Mouse (Mus musculus) mature B cell (primary cell): ENCODE results near the gene Myh11.

Source experiments
- in situ Hi-C: fragments of 300-500 bp; cut with MboI; formaldehyde crosslinking; loops from 2 replicates; pipeline ENCODE4 v1.14.3; 2019

Gene Myh11

DNA sequence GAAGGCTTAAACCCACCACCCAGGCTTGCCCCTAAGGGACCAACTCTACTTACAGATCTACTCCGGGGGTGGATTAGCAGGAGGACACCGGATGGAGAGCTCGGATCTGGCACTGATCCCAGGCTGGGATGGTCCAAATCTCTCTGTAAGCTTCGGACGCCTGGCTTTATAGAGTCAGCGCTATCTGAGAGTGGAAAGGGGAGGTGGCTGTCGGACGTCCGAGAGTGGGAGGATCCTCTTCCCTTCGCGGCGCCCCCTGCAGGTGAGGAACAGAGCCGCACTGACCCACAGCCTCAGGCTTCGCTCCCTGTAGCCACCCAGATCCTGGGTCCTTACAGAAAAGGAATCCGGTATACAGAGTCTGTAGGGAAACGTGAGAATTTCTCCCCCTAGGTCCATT is at the start of gene Myh11:
Gene Myh11, minus strand, starts transcription at position 150 of the 400 bp plus-strand sequence.
- in situ Hi-C loops: no loop called here

DNA sequence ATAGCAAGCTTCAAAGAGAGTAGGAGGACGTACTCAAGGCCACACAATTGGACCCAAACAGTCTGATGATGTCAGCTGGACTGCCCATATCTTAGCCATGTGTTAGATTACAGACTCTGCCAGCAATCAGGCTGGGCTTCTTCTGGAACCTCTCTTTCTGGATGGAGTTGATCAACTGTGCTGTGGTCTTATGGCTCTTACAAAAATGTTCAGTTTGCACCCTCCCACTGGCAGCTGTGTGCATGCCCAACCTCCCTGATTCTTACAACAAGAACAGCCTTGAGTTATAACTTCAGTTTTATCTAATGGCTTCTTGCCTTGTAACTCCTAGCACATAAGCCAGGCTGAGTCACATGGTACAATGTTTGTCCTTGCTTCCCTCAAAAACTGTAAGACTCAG is 37.0 kb upstream of the Myh11 start:
- in situ Hi-C loops: no loop called here

DNA sequence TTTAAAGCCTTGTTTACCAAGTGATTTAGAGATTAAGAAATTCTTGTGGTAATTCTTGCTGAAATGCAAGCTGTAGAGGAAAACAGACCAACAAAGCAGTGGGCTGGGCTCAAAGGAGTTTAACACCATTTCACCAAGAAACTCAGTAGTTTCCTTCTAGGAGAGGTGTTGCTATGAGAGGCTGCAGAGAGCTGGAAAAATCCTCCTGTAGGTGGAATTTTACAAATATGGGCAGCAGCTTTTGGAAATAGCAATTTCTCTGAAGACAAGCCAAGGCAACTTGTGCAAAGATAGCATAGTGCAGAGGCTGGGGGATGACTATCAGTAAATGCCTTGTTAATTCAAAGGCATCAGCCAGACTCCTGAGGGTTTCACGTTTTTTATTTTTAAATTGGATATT is 29.3 kb upstream of the Myh11 start:
- in situ Hi-C loops: no loop called here

GRCm38 (mm10) chr16:14319681-14320080 is 28.5 kb upstream of the Myh11 start:
- in situ Hi-C loops: loop anchor here (10.0 kb wide), 1 partner anchor 155 kb away; the partner anchor contains the start of genes Marf1 and Nde1

GRCm38 (mm10) chr16:14316884-14317876 is 26.0 kb upstream of the Myh11 start, which contains the start of gene Fopnl:
Gene Fopnl, minus strand, starts transcription at chr16:14317405.
- in situ Hi-C loops: loop anchor here (10.0 kb wide), 1 partner anchor 152 kb away; the partner anchor contains the start of genes Marf1 and Nde1

DNA sequence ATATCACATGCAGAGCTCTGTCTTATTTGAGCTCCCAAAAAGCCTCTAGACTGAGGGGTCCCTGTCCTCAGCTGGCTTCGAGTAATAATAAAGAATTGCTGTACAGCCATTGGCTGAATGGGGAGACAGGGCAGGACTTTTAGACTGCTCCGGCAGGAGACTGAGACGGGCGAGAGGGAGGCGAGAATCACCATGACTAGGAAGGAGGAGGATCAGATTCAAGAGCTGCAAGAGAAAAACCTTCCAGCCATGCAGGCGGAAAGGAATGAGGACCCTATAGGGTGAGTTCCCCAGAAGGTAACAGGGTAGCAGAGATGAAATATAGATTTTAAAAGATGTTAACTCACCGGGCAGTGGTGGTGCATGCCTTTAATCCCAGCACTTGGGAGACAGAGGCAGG is 21.7 kb upstream of the Myh11 start:
- in situ Hi-C loops: loop anchor here (10.0 kb wide), 1 partner anchor 148 kb away; the partner anchor contains the start of genes Marf1 and Nde1

DNA sequence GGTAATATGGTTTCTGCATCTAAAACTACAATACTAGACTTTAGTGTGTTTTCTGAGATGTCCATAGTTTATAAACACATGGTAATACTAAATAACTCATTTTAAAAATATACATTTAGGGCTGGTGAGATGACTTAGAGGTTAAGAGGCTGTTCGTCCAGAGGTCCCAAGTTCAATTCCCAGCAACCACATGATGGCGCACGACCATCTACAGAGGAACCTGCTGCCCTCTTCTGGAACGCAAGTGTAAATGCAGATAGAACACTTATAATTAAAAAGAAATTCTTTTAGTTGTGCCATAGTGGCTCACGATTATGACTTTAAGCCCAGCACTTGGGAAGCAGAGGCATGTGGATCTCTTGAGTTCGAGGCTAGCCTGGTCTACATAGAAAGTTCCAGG is 20.2 kb upstream of the Myh11 start:
- in situ Hi-C loops: loop anchor here (10.0 kb wide), 1 partner anchor 147 kb away; the partner anchor contains the start of genes Marf1 and Nde1

- in situ Hi-C loops: loop anchor here (10.0 kb wide), 1 partner anchor 145 kb away; the partner anchor contains the start of genes Marf1 and Nde1
These were observed 18.7 kb upstream of the Myh11 start for GRCm38 (mm10) chr16:14309833-14310232.

DNA sequence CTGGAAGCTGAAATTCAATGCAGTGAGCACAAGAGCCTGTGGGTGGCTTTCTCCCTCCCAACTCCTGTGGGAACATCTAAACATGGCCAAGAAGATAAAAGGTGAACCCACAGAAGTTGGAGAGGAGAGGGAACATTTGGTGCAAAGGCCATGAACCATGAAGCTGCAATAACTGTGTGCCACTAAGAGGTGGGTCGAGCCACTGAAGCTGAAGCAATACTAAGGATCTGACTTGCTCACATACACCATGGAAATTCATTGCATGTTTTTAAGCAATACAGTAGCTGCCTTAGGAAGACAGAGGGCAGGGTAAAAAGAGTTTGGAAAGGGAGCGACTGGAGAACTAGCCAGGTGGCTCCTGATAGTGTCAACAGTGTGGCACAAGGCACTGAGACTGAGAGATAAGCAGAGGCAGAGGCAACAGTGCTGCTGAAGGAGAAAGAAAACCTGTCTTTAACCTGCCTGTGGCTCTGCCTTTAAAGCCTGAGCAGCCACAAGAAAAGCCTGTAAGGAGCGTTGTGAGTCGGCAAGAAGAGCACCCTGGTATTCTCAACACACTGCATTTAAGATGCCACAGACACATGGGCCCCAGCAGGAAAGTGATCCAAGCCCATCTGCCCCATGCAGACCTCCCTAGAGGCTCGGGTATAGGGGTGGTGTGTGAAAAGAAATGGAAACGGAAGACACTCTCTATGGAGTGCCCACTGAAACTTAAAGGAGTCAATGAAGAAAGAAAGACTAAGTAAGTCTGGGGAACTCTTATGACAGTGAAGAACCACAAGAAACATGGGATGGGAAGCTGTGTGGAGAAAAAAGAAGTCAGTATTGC is 17.3 kb upstream of the Myh11 start:
- in situ Hi-C loops: no loop called here

GRCm38 (mm10) chr16:14307373-14307772 is 16.2 kb upstream of the Myh11 start:
- in situ Hi-C loops: no loop called here

DNA sequence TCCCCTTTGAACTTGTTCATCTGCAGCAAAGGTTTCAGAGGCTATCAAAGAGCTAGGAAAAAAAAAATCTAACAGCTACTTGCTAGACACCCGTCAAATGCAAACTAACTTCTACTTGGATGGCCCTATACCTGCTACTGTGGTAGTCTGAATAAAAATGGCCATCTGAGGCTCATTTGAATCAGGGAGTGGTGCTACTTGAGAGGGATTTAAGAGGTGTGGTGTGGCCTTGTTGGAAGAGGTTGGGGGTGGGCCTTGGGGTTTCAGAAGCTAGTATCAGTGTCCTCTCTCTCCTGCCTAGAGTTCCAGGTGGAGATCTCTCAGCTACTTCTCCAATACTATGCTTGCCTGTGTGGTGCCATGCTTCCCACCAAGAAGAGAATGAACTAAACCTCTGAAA is 15.3 kb upstream of the Myh11 start:
- in situ Hi-C loops: no loop called here

- in situ Hi-C loops: no loop called here
These were observed 13.6 kb upstream of the Myh11 start for GRCm38 (mm10) chr16:14304791-14305190.

DNA sequence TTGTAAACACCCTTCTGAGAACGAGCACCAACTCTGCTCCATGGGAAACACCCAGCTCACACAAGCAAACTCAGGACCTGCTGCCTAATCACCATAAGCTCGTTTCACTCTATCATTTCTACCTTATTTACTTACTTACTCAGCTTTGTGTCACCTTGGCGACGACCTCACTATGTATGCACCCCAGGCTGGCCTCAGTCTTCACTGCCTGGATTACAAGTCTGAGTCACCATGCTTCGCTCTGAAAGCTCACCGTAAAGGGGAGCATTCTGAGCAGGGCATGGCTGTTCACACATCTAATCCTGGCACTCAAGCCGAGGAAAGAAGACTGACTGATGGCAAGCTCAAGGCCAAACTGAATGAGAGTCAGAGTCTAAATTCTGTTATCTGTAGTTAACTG is 12.5 kb upstream of the Myh11 start:
- in situ Hi-C loops: no loop called here

DNA sequence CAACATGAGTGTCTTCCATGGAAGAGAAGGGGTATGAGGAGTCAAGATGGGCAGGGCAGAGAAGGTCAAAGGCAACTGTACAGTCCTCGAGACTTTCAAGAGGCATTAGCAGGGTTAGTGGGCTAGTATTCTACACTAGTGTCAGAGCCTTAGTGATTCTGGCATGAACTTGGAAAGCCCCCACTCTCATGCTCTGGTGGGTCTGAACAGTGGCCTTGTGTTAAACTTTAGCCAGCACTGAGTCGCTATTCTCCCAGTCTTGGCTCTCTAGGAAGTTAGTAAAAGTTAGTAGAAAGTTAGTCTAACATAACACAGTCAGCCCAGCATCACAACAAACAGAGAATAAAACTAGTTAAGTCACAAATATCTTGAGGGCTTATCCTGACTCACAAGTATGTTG is 12.0 kb upstream of the Myh11 start:
- in situ Hi-C loops: no loop called here

DNA sequence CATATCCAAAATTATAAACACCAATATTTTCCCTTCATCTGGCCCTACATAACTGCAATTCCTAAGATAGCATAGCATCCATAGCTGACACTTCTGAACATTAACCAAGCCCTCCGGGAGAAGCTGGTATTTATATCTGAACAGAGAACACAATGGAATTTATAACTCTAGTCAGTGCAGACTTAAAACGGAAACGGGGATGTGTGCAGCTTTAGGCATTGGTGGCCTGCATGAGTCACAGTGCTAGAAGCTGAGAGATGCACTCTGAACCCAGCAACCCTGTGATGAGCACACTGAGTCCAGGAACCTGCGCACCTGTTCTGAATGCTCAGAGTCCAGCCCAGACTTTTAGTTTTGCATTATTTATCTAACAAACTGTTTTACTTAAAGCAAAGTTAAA is 7.3 kb upstream of the Myh11 start:
- in situ Hi-C loops: no loop called here

DNA sequence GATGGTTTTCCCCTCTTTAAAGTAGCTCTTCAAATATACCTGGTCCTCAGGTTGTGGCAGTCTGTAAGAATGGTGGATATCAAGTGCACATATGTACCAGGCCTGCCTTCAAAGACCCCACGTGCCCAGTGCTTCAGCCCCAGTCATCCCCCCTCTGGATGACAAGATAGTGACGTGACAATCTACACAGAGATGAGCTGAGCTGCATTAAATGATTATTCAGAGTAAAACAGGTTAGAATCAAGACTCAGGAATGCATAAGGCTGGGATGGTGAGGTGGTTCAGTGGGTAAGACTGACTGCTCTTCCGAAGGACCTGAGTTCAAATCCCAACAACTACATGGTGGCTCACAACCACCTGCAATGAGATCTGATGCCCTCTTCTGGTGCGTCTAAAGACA is 6.6 kb upstream of the Myh11 start:
- in situ Hi-C loops: no loop called here

DNA sequence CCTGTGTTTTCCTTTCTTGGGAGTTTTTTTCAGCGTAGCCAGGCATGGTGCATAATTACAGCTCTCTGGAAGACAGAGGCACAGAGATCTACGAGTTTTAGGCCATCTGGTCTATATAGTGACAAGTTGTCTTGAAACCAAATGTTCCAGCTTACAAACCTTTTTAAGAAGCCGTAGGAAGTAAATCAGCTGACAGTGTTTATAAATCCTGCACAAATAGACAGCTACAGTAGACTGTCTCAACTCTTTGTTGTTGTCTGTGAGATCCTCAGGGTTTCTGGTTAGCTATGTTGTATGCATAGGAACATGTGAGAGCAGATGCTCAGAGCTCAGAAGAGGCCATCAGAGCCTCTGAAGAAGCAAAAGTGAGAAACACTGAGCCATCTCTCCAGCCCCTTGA is 6.0 kb upstream of the Myh11 start:
- in situ Hi-C loops: no loop called here

DNA sequence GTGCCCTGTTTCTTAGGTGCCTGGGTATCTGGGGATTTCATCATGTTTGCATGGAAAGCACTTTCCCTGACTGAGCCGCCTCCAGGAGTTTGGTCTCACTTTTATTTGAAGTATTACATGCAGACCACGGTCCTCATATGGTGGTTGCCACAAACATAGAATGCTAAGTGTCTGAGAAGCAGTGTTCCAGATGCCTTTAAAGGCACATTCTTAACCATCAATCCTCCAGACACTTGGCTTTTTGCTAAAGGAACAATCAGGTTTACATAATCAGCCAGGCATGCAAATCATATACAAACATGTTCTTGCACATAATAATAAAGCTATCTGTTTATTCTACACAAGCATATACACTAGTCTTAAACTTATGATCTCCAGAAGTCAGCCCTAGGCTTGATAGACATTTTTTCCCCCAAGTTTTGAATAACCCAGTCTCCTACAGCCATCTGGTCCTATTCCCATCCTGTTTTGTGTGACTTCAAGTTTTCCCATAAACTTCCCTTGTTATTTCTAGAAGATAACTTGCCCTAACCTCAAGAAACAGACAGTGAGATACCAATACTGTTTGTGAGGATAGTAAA is 5.5 kb upstream of the Myh11 start:
- in situ Hi-C loops: no loop called here

- in situ Hi-C loops: no loop called here
These were observed 4.1 kb upstream of the Myh11 start for GRCm38 (mm10) chr16:14295291-14295690.

DNA sequence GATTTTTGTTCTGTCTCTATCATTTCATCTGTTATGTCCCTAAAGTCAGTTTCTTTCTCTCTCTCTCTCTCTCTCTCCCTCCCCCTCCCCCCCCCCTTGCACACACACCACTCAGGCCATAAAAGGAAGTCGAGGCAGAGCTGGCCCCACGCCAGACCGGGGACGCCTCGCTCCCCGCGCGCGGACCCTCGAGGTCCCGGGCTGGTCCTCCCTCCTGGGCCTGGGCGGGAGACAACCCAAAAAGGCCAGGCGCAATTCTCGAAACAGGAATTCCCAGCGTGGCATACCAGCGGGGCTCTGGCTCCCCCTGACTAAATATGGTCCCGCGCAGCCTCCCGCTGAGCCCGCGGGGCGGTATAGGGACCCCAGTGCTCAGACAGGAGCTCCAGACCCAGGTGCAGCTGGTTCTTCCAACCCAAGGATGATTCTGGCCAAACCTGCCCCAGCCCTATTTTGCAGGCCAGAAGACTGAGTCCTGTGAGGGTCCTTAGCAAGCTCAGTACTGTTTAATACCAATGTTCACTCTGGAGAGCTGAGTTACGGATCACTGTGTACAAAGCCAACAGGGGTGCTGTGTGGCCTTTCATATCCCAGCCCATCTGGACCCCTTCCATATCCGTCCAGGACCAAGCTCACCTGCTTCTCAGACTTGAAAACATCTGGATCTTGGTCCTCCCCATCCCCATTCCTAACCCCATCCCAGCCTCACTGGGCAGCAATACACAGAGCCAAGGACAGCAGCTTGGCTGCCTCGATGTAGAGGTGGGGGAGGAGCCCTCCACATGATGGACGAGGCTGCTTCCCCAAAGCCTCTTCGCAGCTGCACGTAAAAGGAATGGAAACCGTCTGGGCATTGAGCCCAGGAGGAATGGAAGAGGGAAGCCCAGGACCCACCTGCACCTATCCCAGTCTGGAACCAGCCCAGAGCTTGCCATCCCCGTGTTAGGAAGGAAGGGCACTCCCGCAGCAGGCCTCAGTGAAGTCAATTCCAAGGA is 1.3 kb upstream of the Myh11 start:
- in situ Hi-C loops: no loop called here
